Mouse (Mus musculus) embryonic facial prominence, embryonic 12.5 days (tissue): Measurements from ENCODE around the gene Smim24. TPM values are rescaled to one million over a fixed set of nuclear protein-coding genes. Genes with fewer than 3 reads are reported as not detected.

Experiments used
- ATAC-seq: fragments of 200-750 bp; cut with Nextera tagmentation; 2 replicates; pipeline ENCODE4 v1.8.0; 2017; ENCODE audit not compliant: insufficient number of reproducible peaks, insufficient read depth, low FRiP score, low TSS enrichment
- H3K27ac ChIP-seq: fragments of 300-500 bp; sonication (generic); 2 replicates; pipeline ENCODE4 v1.5.1; 2016; ENCODE audit warnings: mild to moderate bottlenecking
- H3K27me3 ChIP-seq: fragments of 300-500 bp; sonication (generic); 2 replicates; pipeline ENCODE4 v1.6.1; 2016; ENCODE audit warnings: mild to moderate bottlenecking, moderate library complexity
- H3K36me3 ChIP-seq: fragments of 300-500 bp; sonication (generic); 2 replicates; pipeline ENCODE4 v1.6.1; 2016; ENCODE audit warnings: mild to moderate bottlenecking
- H3K4me1 ChIP-seq: fragments of 300-500 bp; sonication (generic); 2 replicates; pipeline ENCODE4 v1.6.1; 2016
- H3K4me2 ChIP-seq: fragments of 300-500 bp; sonication (generic); replicated peaks from 2 replicates; pipeline ENCODE4 v1.6.1; 2016; ENCODE audit warnings: mild to moderate bottlenecking, moderate library complexity
- H3K4me3 ChIP-seq: fragments of 300-500 bp; sonication (generic); 2 replicates; pipeline ENCODE4 v1.5.1; 2016; ENCODE audit warnings: mild to moderate bottlenecking
- H3K9ac ChIP-seq: fragments of 300-500 bp; sonication (generic); 2 replicates; pipeline ENCODE4 v1.6.1; 2016; ENCODE audit warnings: mild to moderate bottlenecking, moderate library complexity
- H3K9me3 ChIP-seq: fragments of 300-500 bp; sonication (generic); 2 replicates; pipeline ENCODE4 v1.6.1; 2016; ENCODE audit warnings: mild to moderate bottlenecking, moderate library complexity
- WGBS: fragments of 180-500 bp; shearing (Covaris S2); methylation state at CpG from one replicate; pipeline ENCODE4 v1.1.7; 2016; 5-methylcytosine and 5-hydroxymethylcytosine counted together
- polyA plus RNA-seq: library from polyadenylated mRNA; unstranded; fragments of >200 nt; fragmentation: Nextera tagmentation; extraction: Ambion mirVana; gene quantifications from 2 replicates; pipeline ENCODE4 v1.2.1, GENCODE M21; 2016

Gene Smim24
- polyA plus RNA-seq, 1 experiment from 2014 or later = 3.4 TPM

- Histone ChIP-seq H3K9me3 (no peaks in the 10 kb centered on the region), H3K4me3 (no peak overlapping the region), H3K4me1 (peaks cover 45% of the 10 kb centered on the region), H3K36me3 (0 out of 2 replicates have a peak, but pooled peaks cover 12% of the 10 kb centered on the region), H3K9ac (no peak overlapping the region), H3K27ac (no peak overlapping the region), H3K4me2 (no peak overlapping the region), H3K27me3 (peaks cover 7% of the 10 kb centered on the region; the same call in 1 of the 2 replicates)
- WGBS = 89% methylated on average over 10 of the region's 10 CpGs
- ATAC-seq = no peak
These were observed 26.5 kb downstream of the Smim24 start for GRCm38 (mm10) chr10:81419111-81419928.

GRCm38 (mm10) chr10:81420191-81420767 is 27.4 kb downstream of the Smim24 start:
- Histone ChIP-seq H3K27me3 (peaks cover 15% of the 10 kb centered on the region), H3K4me1 (peaks cover 45% of the 10 kb centered on the region)
- ATAC-seq = 0 out of 2 replicates have a peak, but pooled peaks have one; percentile 2

GRCm38 (mm10) chr10:81421041-81421796 is 28.4 kb downstream of the Smim24 start:
- Histone ChIP-seq H3K4me1 (peaks cover 45% of the 10 kb centered on the region), H3K36me3 (0 out of 2 replicates have a peak, but pooled peaks cover 12% of the 10 kb centered on the region), H3K27me3 (peaks cover 23% of the 10 kb centered on the region), H3K9me3 (no peaks in the 10 kb centered on the region), H3K9ac (no peak overlapping the region), H3K4me3 (no peak overlapping the region), H3K27ac (no peak overlapping the region), H3K4me2 (no peak overlapping the region)
- 75% methylated on average over 4 of the region's 4 CpGs for WGBS
- ATAC-seq = no peak

More at GRCm38 (mm10) chr10:81420191-81420767, 27.4 kb downstream of the Smim24 start:
- Histone ChIP-seq H3K9ac (no peak overlapping the region), H3K27ac (no peak overlapping the region), H3K9me3 (no peaks in the 10 kb centered on the region), H3K4me2 (no peak overlapping the region), H3K4me3 (no peak overlapping the region), H3K36me3 (0 out of 2 replicates have a peak, but pooled peaks cover 12% of the 10 kb centered on the region)
- 87% methylated on average over 40 of the region's 40 CpGs for WGBS

- Histone ChIP-seq H3K36me3 (0 out of 2 replicates have a peak, but pooled peaks cover 12% of the 10 kb centered on the region), H3K9me3 (no peaks in the 10 kb centered on the region), H3K4me3 (no peak overlapping the region), H3K27ac (no peak overlapping the region), H3K4me2 (no peak overlapping the region), H3K9ac (no peak overlapping the region), H3K27me3 (peaks cover 29% of the 10 kb centered on the region), H3K4me1 (peaks cover 46% of the 10 kb centered on the region)
- 71% methylated on average over 5 of the region's 5 CpGs for WGBS
- no peak for ATAC-seq
These were observed 28.9 kb downstream of the Smim24 start for GRCm38 (mm10) chr10:81421797-81422100.

- Histone ChIP-seq H3K4me2 (no peak overlapping the region), H3K9ac (no peak overlapping the region), H3K27ac (no peak overlapping the region), H3K27me3 (peaks cover 33% of the 10 kb centered on the region), H3K4me3 (no peak overlapping the region), H3K4me1 (peaks cover 46% of the 10 kb centered on the region), H3K9me3 (no peaks in the 10 kb centered on the region), H3K36me3 (0 out of 2 replicates have a peak, but pooled peaks cover 12% of the 10 kb centered on the region)
- WGBS = 71% methylated on average over 6 of the region's 6 CpGs
- no peak for ATAC-seq
These were observed 29.3 kb downstream of the Smim24 start for GRCm38 (mm10) chr10:81422191-81422590.

GRCm38 (mm10) chr10:81422661-81423217 is 29.9 kb downstream of the Smim24 start:
- Histone ChIP-seq H3K27ac (no peak overlapping the region), H3K4me2 (no peak overlapping the region), H3K36me3 (0 out of 2 replicates have a peak, but pooled peaks cover 12% of the 10 kb centered on the region), H3K9me3 (no peaks in the 10 kb centered on the region), H3K4me1 (peaks cover 43% of the 10 kb centered on the region), H3K9ac (no peak overlapping the region), H3K4me3 (no peak overlapping the region), H3K27me3 (peaks cover 39% of the 10 kb centered on the region)
- WGBS = 79% methylated on average over 3 of the region's 3 CpGs
- no peak for ATAC-seq

- no peaks in the 10 kb centered on the region for H3K9me3 ChIP-seq
- peak overlapping the region; percentile 1; the same call in 1 of the 2 replicates for H3K4me3 ChIP-seq
- ATAC-seq = no peak
- 70% methylated on average over 4 of the region's 4 CpGs for WGBS
- H3K27me3 ChIP-seq = peaks cover 48% of the 10 kb centered on the region
- H3K9ac ChIP-seq = no peak overlapping the region
- 0 out of 2 replicates have a peak, but pooled peaks cover 11% of the 10 kb centered on the region for H3K36me3 ChIP-seq
- peaks cover 40% of the 10 kb centered on the region for H3K4me1 ChIP-seq
- H3K4me2 ChIP-seq = peak overlapping the region; percentile 85
- H3K27ac ChIP-seq = no peak overlapping the region
These were observed 30.8 kb downstream of the Smim24 start for GRCm38 (mm10) chr10:81423476-81424245.

GRCm38 (mm10) chr10:81424246-81425051 is 31.6 kb downstream of the Smim24 start:
- Histone ChIP-seq H3K4me1 (peaks cover 37% of the 10 kb centered on the region), H3K27me3 (peaks cover 53% of the 10 kb centered on the region), H3K9me3 (no peaks in the 10 kb centered on the region), H3K27ac (0 out of 2 replicates have a peak overlapping the region, but pooled peaks have one; percentile 46), H3K9ac (peak overlapping the region; percentile 33; the same call in 1 of the 2 replicates), H3K36me3 (0 out of 2 replicates have a peak, but pooled peaks cover 9% of the 10 kb centered on the region), H3K4me3 (peak overlapping the region; percentile 55), H3K4me2 (peak overlapping the region; percentile 85)
- 6% methylated on average over 25 of the region's 25 CpGs for WGBS
- ATAC-seq = no peak

- H3K4me1 ChIP-seq = peaks cover 41% of the 10 kb centered on the region
- 0 out of 2 replicates have a peak, but pooled peaks cover under 1% of the 10 kb centered on the region for H3K36me3 ChIP-seq
- 27% methylated on average over 10 of the region's 10 CpGs for WGBS
- H3K9ac ChIP-seq = peak overlapping the region; percentile 33
- H3K27me3 ChIP-seq = peaks cover 53% of the 10 kb centered on the region
- peak overlapping the region; percentile 85 for H3K4me2 ChIP-seq
- H3K9me3 ChIP-seq = no peaks in the 10 kb centered on the region
- H3K4me3 ChIP-seq = peak overlapping the region; percentile 55
- no peak for ATAC-seq
- 0 out of 2 replicates have a peak overlapping the region, but pooled peaks have one; percentile 46 for H3K27ac ChIP-seq
These were observed 32.5 kb downstream of the Smim24 start for GRCm38 (mm10) chr10:81425236-81425850.
